Mouse (Mus musculus) thymus, adult 2 months (tissue): ENCODE data around the gene Glyr1. TPM values are rescaled to one million over a fixed set of nuclear protein-coding genes. Genes with fewer than 3 reads are reported as not detected.
A peak's percentile ranks its signal among the peaks of the same experiment; 100 is the strongest.

Experiments used
- DNase-seq: peaks from one replicate; pipeline ENCODE4 v3.0.0; 2021
- H3K27ac ChIP-seq: fragments of 200-500 bp; 2 replicates; pipeline ENCODE4 v1.5.1; 2012; ENCODE audit warnings: low read length, control low read depth; ENCODE audit not compliant: control insufficient read depth, insufficient read depth
- H3K27me3 ChIP-seq: fragments of 200-500 bp; 2 replicates; pipeline ENCODE4 v1.6.1; 2012; ENCODE audit warnings: mild to moderate bottlenecking, low read length, moderate library complexity, mixed read lengths; ENCODE audit not compliant: control insufficient read depth, insufficient read depth
- H3K36me3 ChIP-seq: fragments of 200-500 bp; 2 replicates; pipeline ENCODE4 v1.6.1; 2012; ENCODE audit warnings: mild to moderate bottlenecking, low read length, moderate library complexity; ENCODE audit not compliant: control insufficient read depth, insufficient read depth
- H3K4me1 ChIP-seq: fragments of 200-500 bp; replicated peaks from 2 replicates; pipeline ENCODE4 v1.6.1; 2012; ENCODE audit warnings: low read length; ENCODE audit not compliant: control insufficient read depth, insufficient read depth
- H3K4me3 ChIP-seq: fragments of 200-500 bp; 2 replicates; pipeline ENCODE4 v1.5.1; 2012; ENCODE audit warnings: mild to moderate bottlenecking, low read length, control low read depth, moderate library complexity; ENCODE audit not compliant: control insufficient read depth, insufficient read depth
- CTCF ChIP-seq: fragments of 200-500 bp; IDR thresholded peaks from 2 replicates; pipeline ENCODE4 v1.5.1; 2012; ENCODE audit warnings: mild to moderate bottlenecking, control low read depth, low read length, moderate library complexity, borderline replicate concordance; ENCODE audit not compliant: control insufficient read depth, poor library complexity, insufficient read depth; ENCODE audit errors: extremely low read depth
- POLR2A ChIP-seq: fragments of 200-500 bp; IDR thresholded peaks from 2 replicates; pipeline ENCODE4 v1.6.1; 2012; ENCODE audit warnings: mild to moderate bottlenecking, low read length, control low read depth, moderate library complexity; ENCODE audit not compliant: control insufficient read depth, poor library complexity, insufficient read depth; ENCODE audit errors: extremely low read depth
- WGBS: fragments of 180-500 bp; shearing (Covaris S2); methylation state at CpG from one replicate; pipeline ENCODE4 v1.1.7; 2018; 5-methylcytosine and 5-hydroxymethylcytosine counted together
- polyA plus RNA-seq: library from polyadenylated mRNA; depleted of rRNA; stranded (reverse); fragments of >200 nt; gene quantifications from 2 replicates; pipeline ENCODE4 v1.2.3, GENCODE M21; 2012; rRNA removed

Gene Glyr1
- 103 and 105 TPM in 2 replicates for polyA plus RNA-seq

- H3K27ac ChIP-seq, result peak within 1 kb of the TSS; percentile 64
- under 1% methylated on average over 56 of the region's 56 CpGs for WGBS
- H3K4me1 ChIP-seq, result peaks cover 7% of the 10 kb centered on the region
- 0 out of 2 replicates have a peak, but pooled peaks have one; percentile 65 for TF ChIP-seq CTCF
- TF ChIP-seq POLR2A, result peak; percentile 91
- no peaks in the 10 kb centered on the region for H3K27me3 ChIP-seq
- peak within 1 kb of the TSS; percentile 60 for H3K4me3 ChIP-seq
- DNase-seq, result peak; percentile 99
- H3K36me3 ChIP-seq, result peaks cover 20% of the 10 kb centered on the region
These were observed at the start of gene Glyr1, which contains the start of gene Ubn1 for GRCm38 (mm10) chr16:5049774-5050234. TSS of gene Glyr1 (minus strand) at chr16:5049863. TSS of gene Ubn1 (plus strand) at chr16:5050057.

GRCm38 (mm10) chr16:5096504-5096903 lies 46.8 kb upstream of the Glyr1 start:
- Histone ChIP-seq H3K27ac (no peak overlapping the region), H3K36me3 (no peaks in the 10 kb centered on the region), H3K4me3 (no peak overlapping the region), H3K27me3 (no peaks in the 10 kb centered on the region), H3K4me1 (no peaks in the 10 kb centered on the region)
- TF ChIP-seq CTCF (no peak), POLR2A (no peak)
- 92% methylated on average over 8 of the region's 8 CpGs for WGBS
- DNase-seq, result no peak

- H3K27ac ChIP-seq, result no peak overlapping the region
- whole genome bisulfite sequencing, result 71% methylated on average over 5 of the region's 5 CpGs
- no peak overlapping the region for H3K4me3 ChIP-seq
- H3K27me3 ChIP-seq, result no peaks in the 10 kb centered on the region
- H3K4me1 ChIP-seq, result no peaks in the 10 kb centered on the region
- no peak for DNase-seq
- no peaks in the 10 kb centered on the region for H3K36me3 ChIP-seq
- TF ChIP-seq CTCF, result no peak
- TF ChIP-seq POLR2A, result no peak
These were observed 43.6 kb upstream of the Glyr1 start for GRCm38 (mm10) chr16:5093285-5093684.

DNA sequence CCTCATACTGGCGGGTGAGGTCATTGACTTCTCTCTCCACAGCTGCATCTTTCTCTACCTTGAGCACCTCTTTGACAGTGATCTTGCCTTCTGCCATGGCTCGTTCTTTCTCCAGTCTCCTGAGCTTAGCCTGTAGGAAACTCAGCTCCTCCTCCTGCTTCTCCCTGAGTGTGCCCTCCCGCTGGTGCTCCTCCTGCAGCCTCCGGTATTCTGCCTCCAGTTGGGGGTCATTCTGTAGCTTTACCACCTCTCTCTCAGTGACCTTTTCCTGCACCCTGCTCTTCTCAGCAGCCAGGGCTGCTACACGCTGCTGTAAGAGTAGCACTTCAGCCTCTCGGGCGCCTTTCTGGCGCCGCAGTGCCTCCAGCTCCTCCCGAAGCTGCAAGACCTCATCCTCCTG lies 39.4 kb upstream of the Glyr1 start:
- 92% methylated on average over 10 of the region's 10 CpGs for whole genome bisulfite sequencing
- H3K36me3 ChIP-seq, result peaks cover 23% of the 10 kb centered on the region

DNA sequence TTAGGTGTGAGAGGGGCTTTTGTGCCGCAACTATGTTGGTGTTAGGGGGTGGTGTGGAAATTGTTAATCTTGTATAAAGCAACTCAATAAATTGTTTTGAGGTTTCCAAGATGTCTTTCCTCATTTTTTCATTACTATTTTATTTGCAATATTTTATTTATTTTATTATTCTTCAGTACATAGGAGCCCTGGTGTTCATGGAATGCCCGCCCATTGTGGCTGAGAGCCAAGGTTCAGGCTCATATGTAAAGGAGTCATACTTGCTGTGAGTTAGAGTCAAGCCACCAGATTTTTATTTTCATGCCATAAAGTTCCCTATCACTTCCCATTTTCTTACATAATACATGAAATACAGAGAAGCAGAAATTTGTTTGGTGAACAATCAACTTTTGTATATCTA lies 36.5 kb upstream of the Glyr1 start:
- no peak for TF ChIP-seq POLR2A
- no peak for TF ChIP-seq CTCF
- Histone ChIP-seq H3K27ac (no peak overlapping the region), H3K4me3 (no peak overlapping the region), H3K36me3 (peaks cover 52% of the 10 kb centered on the region), H3K27me3 (no peaks in the 10 kb centered on the region), H3K4me1 (no peaks in the 10 kb centered on the region)
- DNase-seq, result no peak
- WGBS, result 98% methylated on average over 2 of the region's 2 CpGs

More for the DNA sequence above, 39.4 kb upstream of the Glyr1 start:
- no peaks in the 10 kb centered on the region for H3K4me1 ChIP-seq
- H3K27ac ChIP-seq, result no peak overlapping the region
- no peak overlapping the region for H3K4me3 ChIP-seq
- no peak for TF ChIP-seq POLR2A
- no peak for TF ChIP-seq CTCF
- H3K27me3 ChIP-seq, result no peaks in the 10 kb centered on the region
- DNase-seq, result no peak

GRCm38 (mm10) chr16:5085196-5085595 lies 35.5 kb upstream of the Glyr1 start:
- Histone ChIP-seq H3K36me3 (peaks cover 55% of the 10 kb centered on the region), H3K4me3 (no peak overlapping the region), H3K27ac (no peak overlapping the region), H3K4me1 (no peaks in the 10 kb centered on the region), H3K27me3 (no peaks in the 10 kb centered on the region)
- 60% methylated on average over 4 of the region's 4 CpGs for WGBS
- no peak for TF ChIP-seq POLR2A
- no peak for TF ChIP-seq CTCF
- DNase-seq, result no peak

- H3K4me1 ChIP-seq, result no peaks in the 10 kb centered on the region
These were observed 24.7 kb upstream of the Glyr1 start for GRCm38 (mm10) chr16:5074341-5074740.

More at GRCm38 (mm10) chr16:5074341-5074740, 24.7 kb upstream of the Glyr1 start:
- 92% methylated on average over 5 of the region's 5 CpGs for WGBS
- no peaks in the 10 kb centered on the region for H3K27me3 ChIP-seq
- no peak overlapping the region for H3K4me3 ChIP-seq
- no peak overlapping the region for H3K27ac ChIP-seq
- DNase-seq, result no peak
- peaks cover 98% of the 10 kb centered on the region for H3K36me3 ChIP-seq
- no peak for TF ChIP-seq POLR2A
- no peak for TF ChIP-seq CTCF
